Mouse (Mus musculus) C2C12 (cell line): ENCODE measurements around the gene Tomm70a.

Experiments
- CTCF ChIP-seq: IDR thresholded peaks from one replicate; pipeline ENCODE4 v1.5.1; 2011; ENCODE audit not compliant: control insufficient read depth, insufficient read depth, insufficient read length
- MAX ChIP-seq: IDR thresholded peaks from one replicate; pipeline ENCODE4 v1.6.1; 2011; ENCODE audit warnings: mild to moderate bottlenecking, control low read depth
- MYOD1 ChIP-seq: IDR thresholded peaks from one replicate; pipeline ENCODE4 v1.6.1; 2011; ENCODE audit warnings: low read depth; ENCODE audit not compliant: control insufficient read depth, insufficient read length
- MYOG ChIP-seq: IDR thresholded peaks from one replicate; pipeline ENCODE4 v1.6.1; 2011; ENCODE audit not compliant: control insufficient read depth, insufficient read length; ENCODE audit errors: extremely low read depth
- USF1 ChIP-seq: IDR thresholded peaks from one replicate; pipeline ENCODE4 v1.6.1; 2011; ENCODE audit warnings: low read depth, mild to moderate bottlenecking, control low read depth, moderate library complexity

GRCm38 (mm10) chr16:57165157-57165556, 43.7 kb downstream of the Tomm70a start:
- TF ChIP-seq CTCF = no peak
- TF ChIP-seq MYOG = no peak
- no peak for TF ChIP-seq USF1
- no peak for TF ChIP-seq MAX
- TF ChIP-seq MYOD1 = no peak
